Mouse (Mus musculus) liver, embryonic 14.5 days (tissue): ENCODE results near the gene Fgfr2.

Experiments
- CTCF ChIP-seq: IDR thresholded peaks from 2 replicates; pipeline ENCODE4 v1.5.1; 2016; ENCODE audit warnings: antibody characterized with exemption, low read depth, control low read depth
- EP300 ChIP-seq: IDR thresholded peaks from 2 replicates; pipeline ENCODE4 v1.6.1; 2016; ENCODE audit warnings: antibody characterized with exemption, low read depth

GRCm38 (mm10) chr7:132780611-132781010 is 342.5 kb downstream of the Fgfr2 start:
- TF ChIP-seq CTCF (no peak), EP300 (no peak)
